Mouse (Mus musculus): Measurements from ENCODE around the gene Tmem125.

GRCm38 (mm10) chr4:118523976-118524375, 19.9 kb downstream of the Tmem125 start:
- TF ChIP-seq POLR2A (IDR thresholded peaks at IDR 0.05; ENCODE audit: borderline replicate concordance, extremely low read depth, insufficient read depth, insufficient read length, poor library complexity, severe bottlenecking) (no peak), CTCF (IDR thresholded peaks at IDR 0.05; ENCODE audit: borderline replicate concordance, extremely low read depth, insufficient read depth, insufficient read length) (no peak)
